Mouse (Mus musculus) kidney, adult 2 months (tissue): ENCODE results near the gene Rev1.

Experiments used
- CTCF ChIP-seq: fragments of 200-500 bp; conservative IDR thresholded peaks from 2 replicates; pipeline ENCODE4 v1.5.1; 2011; ENCODE audit warnings: low read depth, mild to moderate bottlenecking, control low read depth, low read length, moderate library complexity, mixed read lengths; ENCODE audit not compliant: insufficient read depth, insufficient read length
- POLR2A ChIP-seq: fragments of 200-500 bp; IDR thresholded peaks from one replicate; pipeline ENCODE4 v1.6.1; 2011; ENCODE audit warnings: low read depth, low read length, control low read depth

DNA sequence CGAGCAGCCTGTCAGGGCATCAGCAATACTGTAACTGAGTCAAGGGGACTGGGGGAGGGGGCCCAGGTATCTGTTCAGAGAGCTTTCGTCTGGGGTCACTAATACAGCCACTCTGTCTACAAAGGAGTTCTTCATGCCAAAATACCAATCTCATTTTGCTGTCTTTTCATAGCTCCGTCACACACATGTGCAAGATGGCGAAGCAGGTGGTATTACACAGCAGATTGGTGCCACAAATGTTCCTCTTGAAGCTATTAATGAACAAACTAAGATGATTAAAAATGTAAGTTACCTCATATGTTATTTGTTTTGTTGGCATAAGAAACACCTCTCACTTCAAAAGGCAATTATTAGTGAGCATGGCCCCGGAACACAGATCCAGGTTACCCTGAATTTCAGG, 92.2 kb downstream of the Rev1 start:
- TF ChIP-seq CTCF (no peak), POLR2A (no peak)
